Mouse (Mus musculus): ENCODE data around the gene Tmub1.

Tmub1 gene

GRCm38 (mm10) chr5:24453985-24454303 is 6.3 kb upstream of the Tmub1 start:
- no peak for DNase-seq (ENCODE audit: low read depth, low spot score)

DNA sequence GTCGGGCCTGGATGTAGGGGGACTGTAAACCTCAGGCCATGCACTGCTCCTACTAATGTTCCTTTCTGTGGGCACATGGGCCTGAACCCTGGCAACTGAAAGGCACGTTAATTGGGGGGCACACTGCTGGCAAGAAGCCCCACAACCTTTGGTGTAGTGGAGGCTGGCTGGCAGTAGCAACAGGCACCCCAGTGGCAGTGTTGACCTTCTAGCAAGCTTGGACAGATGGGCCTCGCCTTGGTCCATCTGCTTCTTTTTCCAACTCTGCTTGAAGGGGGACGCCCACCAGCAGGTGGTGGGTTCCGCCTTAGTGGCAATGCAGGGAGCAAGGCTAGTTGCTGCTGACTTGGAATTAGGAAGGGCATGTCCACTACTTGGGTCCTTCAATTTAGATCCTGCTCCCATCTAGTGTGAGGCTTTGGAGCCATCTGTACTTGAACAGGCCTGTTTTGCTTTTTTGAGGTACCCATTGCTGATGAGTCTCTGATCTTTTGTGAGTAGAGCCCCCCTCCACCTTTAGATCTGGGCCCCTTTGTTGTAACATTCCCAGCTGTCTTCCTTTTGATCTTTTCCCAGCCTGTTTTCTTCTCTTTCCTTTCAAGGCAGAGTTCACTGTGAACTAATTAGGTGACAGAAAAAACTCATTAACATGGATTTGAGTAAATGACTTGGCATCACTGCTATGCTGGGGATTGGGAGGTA is 5.8 kb upstream of the Tmub1 start:
- DNase-seq (ENCODE audit: low read depth, low spot score): no peak

GRCm38 (mm10) chr5:24452691-24453233 is 5.1 kb upstream of the Tmub1 start:
- DNase-seq (ENCODE audit: low read depth, low spot score): peak; percentile 44

DNA sequence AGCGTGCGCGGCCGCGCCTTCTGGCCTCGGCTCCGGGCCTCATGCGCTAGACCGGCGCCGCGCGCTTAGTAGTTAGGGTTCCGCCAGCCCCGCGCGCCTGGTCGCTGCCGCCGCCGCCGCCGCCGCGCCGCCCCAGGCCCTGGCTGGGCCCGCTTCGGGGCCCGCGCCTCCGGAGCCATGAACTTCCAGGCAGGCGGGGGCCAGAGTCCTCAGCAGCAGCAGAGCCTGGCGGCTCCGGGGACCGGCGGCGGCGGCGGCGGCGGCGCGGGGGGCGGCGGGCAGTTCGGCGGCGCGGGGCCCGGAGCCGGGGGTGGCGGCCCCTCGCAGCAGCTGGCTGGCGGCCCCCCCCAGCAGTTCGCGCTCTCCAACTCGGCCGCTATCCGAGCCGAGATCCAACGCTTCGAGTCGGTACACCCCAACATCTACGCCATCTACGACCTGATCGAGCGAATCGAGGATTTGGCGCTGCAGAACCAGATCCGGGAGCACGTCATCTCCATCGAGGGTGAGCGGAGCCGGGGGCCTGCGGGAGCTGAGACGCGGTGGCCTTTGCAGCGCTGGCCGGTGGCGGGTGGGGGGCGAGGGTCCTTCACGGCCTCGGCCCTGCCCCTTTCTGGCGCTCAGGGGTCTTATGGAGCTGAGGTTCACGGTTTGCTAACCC is 4.5 kb upstream of the Tmub1 start, which contains the start of gene Agap3:
Gene Agap3, plus strand, starts transcription at position 148 of the 661 bp plus-strand sequence.
- DNase-seq (ENCODE audit: low read depth, low spot score): peak; percentile 67

DNA sequence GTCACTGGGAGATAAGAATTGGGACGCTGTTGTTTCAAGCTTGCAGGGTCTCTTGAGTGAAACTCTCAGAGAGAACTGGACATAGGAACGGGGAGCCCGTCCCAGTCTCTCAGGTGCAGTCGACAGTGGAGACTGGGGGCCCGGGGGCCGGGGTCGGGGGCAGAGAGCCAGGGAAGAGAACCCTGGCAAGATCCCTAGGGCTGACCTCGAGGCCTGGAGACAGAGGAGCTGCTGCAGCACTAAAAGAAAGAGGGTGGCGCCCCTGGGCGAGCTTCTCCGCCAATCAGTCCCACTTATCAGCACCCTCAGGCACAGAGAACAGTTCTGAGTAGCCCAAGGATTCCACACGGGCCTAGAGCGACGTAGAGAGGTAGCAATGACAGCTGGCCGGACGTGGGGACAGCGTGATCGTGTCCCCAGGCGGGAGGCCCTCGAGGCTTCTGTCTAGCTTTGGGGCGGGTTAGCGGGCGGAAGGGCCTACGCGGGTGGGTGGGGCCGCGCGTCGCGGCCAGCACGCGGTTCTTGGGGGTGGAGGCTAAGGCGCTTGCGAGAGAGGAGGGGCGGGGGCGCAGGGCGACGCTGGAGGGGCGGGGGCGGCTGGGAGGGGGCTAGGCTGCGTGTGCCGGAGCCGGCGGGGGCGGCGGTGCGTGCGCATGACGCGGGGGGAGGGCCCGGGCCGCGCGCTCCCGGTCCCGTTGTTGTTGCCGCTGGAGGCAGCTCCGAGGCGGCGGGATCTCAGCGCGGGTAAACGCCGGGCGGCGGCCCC is 3.8 kb upstream of the Tmub1 start:
- peak; percentile 94 for DNase-seq (ENCODE audit: low read depth, low spot score)

DNA sequence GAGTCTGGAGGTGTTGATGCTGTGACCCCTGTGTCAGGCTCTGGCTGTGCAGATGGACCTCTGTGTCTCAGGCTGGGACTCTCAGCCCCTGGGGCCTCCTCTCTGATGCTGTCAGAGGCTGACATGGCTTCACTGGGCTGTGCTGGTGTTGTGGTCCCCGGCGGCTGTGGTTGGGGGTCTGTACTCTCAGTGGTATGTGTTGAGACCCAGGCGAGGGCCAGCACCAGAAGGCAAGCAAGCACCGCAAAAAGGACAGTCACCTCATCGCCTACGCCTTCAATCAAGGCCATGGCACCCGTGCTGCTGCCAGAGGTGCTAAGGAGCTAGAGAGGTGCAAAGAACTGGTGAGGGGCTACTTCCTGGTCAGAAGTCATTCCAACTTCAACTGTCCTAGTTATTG is 1.0 kb downstream of the Tmub1 start:
- DNase-seq (ENCODE audit: low read depth, low spot score): no peak

- no peak for DNase-seq (ENCODE audit: low read depth, low spot score)
These were observed 2.1 kb downstream of the Tmub1 start for GRCm38 (mm10) chr5:24445428-24446080.

DNA sequence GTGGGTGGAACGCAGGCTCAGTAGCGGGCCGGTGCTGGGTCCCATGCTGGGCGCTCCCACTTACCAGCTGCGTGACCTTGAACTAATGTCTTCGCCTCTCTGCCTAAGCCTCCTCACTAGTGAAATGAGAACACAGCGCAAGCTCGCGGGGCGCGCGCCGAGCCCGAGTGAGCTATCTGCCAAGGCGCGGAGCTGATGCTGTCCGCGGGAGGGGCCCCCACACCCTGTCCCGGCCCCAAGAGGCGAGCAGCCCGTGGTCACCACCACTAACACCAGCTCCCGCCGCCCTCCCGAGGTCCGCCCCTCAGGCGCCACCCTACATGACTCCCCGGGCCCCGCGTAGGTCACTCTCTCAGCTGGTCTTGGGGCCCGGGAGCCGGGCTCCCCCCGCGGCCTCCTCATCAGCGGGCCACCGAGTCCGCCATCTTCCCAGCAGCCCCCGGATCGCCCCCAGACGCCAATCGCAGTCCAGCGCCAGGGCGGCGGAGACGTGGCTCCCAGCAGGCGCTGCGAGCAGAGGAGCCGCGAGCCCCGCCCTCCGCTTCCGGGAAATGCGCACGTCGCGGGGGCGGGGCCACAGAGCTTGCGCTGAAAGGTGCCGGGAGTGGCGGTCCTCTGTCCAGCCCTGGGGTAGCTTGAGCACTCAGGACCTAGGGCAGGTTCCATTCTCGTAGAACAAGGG is 2.8 kb downstream of the Tmub1 start, which contains the start of gene Fastk:
Gene Fastk, minus strand, starts transcription at position 542 of the 682 bp plus-strand sequence.
- peak; percentile 95 for DNase-seq (ENCODE audit: low read depth, low spot score)

DNA sequence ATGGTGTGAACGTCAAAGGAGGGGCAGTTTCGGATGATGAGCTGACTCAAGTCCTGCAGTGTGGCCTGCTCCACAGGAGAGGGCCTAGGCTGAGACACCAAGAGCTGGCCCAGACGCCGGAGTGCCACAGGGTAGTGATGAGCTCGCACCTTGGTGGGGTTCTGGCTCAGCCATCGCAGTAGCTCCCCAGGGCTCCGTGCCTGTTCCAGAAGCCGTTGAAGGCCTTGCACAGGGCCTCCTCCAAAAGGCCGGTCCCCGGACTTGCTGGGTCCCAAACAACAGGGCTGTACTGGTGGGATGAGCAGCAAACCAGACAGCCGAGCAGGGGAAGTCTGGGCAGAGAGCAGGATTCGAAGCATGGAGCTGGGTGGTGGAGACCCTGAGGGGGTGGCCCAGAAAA is 3.7 kb downstream of the Tmub1 start:
- DNase-seq (ENCODE audit: low read depth, low spot score): no peak

- DNase-seq (ENCODE audit: low read depth, low spot score): no peak
These were observed 4.5 kb downstream of the Tmub1 start for GRCm38 (mm10) chr5:24443204-24443603.

DNA sequence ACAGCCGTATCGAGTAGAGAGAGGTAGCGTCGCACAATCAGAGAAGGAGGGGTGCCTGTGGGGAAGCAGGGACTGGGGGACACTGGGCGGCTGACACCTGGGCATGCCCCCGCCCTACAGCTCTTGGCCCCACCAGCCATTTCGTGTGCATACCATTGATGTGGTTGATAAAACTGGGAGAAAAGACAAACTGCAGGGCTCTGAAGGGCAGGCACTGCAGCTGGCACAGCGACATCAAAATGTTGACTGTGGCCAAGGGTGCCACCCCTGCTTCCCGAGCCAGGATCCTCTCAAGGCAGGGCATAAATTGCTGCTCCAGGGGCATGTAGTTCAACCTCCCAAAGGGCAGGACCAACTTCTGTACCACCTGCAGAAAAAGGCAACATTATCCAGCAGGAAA is 5.6 kb downstream of the Tmub1 start:
- DNase-seq (ENCODE audit: low read depth, low spot score): no peak

DNA sequence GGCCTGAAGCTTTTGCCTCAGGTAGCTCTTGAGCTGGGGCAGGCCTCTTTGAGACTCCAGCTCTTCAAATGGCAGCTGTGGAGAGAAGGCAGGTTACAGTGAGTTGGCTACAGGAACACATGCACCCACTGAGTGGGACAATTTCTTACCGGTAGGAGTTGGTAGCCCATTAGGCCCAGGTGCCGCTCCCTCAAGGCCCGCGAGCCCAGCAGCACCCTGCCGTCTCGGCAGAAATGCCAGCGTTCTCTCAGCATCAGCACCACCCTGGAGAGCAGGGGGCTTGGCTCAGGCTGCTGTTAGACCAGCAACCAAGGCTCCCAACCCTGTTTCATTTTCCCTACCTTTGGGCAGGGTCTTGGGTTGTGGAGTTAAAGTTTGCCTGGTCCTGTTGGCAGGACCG is 6.5 kb downstream of the Tmub1 start:
- no peak for DNase-seq (ENCODE audit: low read depth, low spot score)

DNA sequence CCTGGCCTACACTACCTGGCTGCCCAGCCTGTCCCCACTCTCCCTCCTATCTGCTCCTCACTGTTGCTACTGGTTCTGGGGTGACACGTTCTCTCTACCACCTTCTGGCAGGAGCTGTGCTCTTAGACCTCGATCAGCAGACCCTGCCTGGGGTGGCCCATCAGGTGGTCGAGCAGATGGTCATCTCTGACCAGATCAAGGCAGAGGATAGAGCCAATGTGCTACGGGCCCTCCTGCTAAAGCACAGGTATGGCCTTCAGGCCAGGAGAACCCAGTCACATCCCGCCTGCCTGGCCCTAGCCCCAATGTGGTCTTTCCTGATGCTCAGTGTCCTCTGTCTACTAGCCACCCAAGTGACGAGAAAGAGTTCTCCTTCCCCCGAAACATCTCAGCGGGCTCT is 13.7 kb downstream of the Tmub1 start:
- no peak for DNase-seq (ENCODE audit: low read depth, low spot score)

DNA sequence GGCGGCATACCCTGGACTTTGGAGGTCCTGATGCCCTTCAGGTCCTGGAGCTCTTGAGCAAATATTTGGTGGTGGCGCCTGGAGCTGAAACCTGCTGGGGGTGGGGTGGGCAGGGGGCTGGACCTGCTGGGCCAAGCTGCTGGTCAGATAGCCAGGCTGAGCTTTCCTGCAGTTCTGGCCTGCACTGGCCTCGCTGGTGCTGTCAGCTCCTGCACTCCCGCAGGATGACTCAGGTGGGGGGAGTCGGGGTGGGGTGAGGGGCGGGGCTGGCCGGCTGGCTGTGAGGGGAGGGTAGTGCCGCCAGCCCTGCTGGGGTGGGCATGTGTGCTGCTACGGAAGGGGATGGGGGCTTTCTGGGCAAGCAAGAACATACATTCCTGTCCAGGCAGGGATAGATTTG is 19.1 kb downstream of the Tmub1 start:
- DNase-seq (ENCODE audit: low read depth, low spot score): no peak

- DNase-seq (ENCODE audit: low read depth, low spot score): no peak
These were observed 19.7 kb downstream of the Tmub1 start for GRCm38 (mm10) chr5:24427981-24428402.

GRCm38 (mm10) chr5:24427285-24427633 is 20.4 kb downstream of the Tmub1 start:
- DNase-seq (ENCODE audit: low read depth, low spot score): no peak

GRCm38 (mm10) chr5:24426556-24427284 is 20.9 kb downstream of the Tmub1 start:
- DNase-seq (ENCODE audit: low read depth, low spot score): no peak

DNA sequence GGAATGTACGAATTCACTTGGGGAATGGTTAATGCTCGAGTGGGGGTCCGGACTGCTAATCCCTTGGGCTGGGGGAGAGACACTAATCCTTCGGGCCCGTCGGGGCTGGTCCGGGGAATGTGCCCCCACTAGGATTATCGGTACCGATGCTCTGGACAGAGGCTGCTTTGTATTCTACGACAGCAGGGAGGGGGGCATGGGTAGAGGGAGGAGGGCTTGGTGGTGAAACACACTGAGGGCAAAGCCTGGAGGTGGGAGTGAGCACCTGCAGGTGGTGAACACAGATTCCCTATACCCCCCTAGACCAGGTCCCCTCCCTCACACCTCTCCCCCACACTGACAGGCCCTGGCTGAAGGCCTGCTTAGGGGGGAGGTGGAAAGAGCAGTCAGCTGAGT is 21.6 kb downstream of the Tmub1 start:
- peak; percentile 21 for DNase-seq (ENCODE audit: low read depth, low spot score)

- DNase-seq (ENCODE audit: low read depth, low spot score): peak; percentile 81
These were observed 22.1 kb downstream of the Tmub1 start for GRCm38 (mm10) chr5:24425421-24426036.

- peak; percentile 95 for DNase-seq (ENCODE audit: low read depth, low spot score)
These were observed 22.7 kb downstream of the Tmub1 start for GRCm38 (mm10) chr5:24424861-24425411.

Measured in CD4-positive, CD25-positive, alpha-beta regulatory T cell, adult 2 months (primary cell).